Mouse (Mus musculus): Measurements from ENCODE around the gene Tet3. TPM values are rescaled to one million over a fixed set of nuclear protein-coding genes. Genes with fewer than 3 reads are reported as not detected.

Gene Tet3
- polyA plus RNA-seq, 1 experiment from 2014 or later, result 40.1 TPM

DNA sequence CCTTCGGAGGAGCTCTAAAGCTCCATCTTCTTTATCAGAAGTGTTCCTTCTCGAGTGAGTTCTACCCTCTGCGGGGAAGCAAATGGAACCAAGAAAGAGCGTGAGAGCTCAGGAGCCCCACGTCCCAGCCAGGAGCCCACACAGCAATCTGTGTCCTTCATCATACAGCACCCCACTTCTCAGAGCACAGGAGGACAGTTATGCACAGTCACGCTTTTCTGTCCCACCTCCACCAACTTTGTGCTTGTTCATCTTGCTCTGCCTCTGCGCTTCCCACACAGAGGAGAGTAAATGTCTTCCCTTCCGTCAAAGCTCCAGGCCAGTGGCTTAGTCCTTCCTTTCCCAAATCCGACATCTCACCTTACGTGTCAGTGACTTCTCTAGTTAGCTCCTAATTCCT is 40.2 kb upstream of the Tet3 start:
- no peak for DNase-seq (ENCODE audit: low spot score)
- WGBS, result 95% methylated on average over 10 of the region's 10 CpGs
- Histone ChIP-seq H3K4me2 (ENCODE audit: low read length) (no peak overlapping the region), H3K4me1 (replicated peaks; ENCODE audit: control insufficient read depth, insufficient read depth, low read length) (no peaks in the 10 kb centered on the region), H3K9ac (ENCODE audit: low read length) (no peak overlapping the region), H3K27me3 (replicated peaks; ENCODE audit: control insufficient read depth, insufficient read depth, low read length) (no peaks in the 10 kb centered on the region), H3K9me3 (ENCODE audit: control insufficient read depth, low read length) (no peaks in the 10 kb centered on the region), H3K4me3 (ENCODE audit: low read depth, low read length) (no peak overlapping the region), H3K27ac (ENCODE audit: low read depth) (no peak overlapping the region), H3K36me3 (ENCODE audit: control insufficient read depth, insufficient read depth, low read length) (peaks cover 24% of the 10 kb centered on the region)
- ATAC-seq (replicated peaks; ENCODE audit: low FRiP score, low TSS enrichment, low read depth), result no peak

DNA sequence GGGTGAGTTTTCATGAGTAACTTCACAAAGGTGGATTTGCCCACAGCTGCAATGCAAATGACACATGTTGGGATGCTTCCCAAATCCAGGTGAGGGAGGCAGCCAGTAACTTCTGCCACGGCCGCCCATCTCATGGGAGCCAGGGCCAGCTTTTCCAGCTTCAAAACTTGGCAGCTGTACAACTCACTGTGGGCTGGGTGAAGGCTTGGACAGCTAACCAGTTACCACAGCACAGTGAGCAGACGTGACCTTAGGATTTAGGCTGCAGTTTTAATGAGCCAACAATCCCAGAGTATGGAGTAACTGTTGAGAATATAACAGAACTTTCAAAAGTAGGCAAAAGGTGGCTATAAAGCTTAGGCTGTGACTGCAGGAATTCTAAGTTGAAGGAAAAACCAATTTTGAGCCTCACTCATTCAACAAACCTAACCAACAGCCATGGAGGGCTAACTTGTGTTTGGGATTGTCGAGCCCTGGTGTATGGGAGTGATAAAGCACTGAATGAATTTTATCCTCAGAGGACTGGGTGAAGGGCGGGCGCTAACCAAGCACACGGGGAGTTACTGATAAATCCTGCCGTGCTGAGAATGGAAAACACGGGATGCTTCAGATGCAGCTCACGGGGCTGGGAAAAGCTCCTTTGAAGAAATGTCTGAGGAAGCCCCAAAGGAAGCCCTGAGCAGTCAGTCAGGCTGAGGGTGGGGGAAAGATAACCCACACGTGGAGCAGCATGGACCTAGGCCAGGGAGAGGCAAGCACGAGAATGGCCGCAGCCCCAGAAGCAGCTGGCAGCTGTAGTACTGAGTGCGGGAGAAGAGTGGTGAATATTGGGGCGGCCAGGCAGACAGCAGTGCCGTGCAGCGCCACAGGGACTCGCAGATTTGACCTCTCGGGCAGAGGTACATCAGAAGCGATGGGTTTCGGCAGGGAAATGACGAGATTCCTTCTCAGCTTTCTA is 38.1 kb upstream of the Tet3 start:
- 86% methylated on average over 22 of the region's 22 CpGs for WGBS
- H3K9me3 ChIP-seq (ENCODE audit: control insufficient read depth, low read length), result no peaks in the 10 kb centered on the region

DNA sequence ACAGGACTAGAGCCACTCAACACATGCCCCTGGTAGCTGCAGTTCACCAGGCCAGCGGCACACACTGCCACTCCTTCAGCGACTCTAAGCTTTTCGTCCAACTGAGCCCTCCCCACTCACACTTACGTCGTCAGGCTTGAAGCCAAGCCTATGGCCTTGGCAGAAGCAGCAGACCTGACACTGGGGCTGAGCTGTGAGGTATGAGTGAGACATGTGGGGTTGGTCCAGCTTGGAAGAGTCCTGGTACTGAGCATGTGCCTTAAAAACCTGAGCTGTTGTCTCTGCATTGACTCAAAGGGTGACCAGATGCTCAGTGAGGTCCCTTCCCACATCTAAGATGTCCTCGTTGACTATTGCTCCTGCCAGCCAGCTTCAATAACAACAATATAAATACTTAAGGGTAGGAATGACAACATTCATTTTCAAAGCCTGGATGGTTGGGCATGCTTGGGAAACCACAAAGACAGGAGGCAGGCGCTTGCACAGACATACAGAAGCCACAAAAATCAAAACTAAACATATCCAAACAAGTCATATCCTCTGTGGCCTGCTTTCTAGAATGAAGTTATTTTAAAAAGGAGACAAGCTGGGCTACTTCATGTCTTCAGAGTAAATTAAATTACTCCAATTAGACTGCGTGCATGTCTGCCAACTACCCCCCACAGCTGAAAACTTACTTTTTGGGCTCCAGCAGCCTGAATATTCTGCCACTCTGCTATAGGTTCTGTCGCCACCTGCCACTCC is 37.3 kb upstream of the Tet3 start:
- Histone ChIP-seq H3K27ac (ENCODE audit: low read depth) (no peak overlapping the region), H3K9me3 (ENCODE audit: control insufficient read depth, low read length) (no peaks in the 10 kb centered on the region), H3K9ac (ENCODE audit: low read length) (no peak overlapping the region), H3K27me3 (replicated peaks; ENCODE audit: control insufficient read depth, insufficient read depth, low read length) (no peaks in the 10 kb centered on the region), H3K4me2 (ENCODE audit: low read length) (no peak overlapping the region), H3K36me3 (ENCODE audit: control insufficient read depth, insufficient read depth, low read length) (peaks cover 36% of the 10 kb centered on the region), H3K4me1 (replicated peaks; ENCODE audit: control insufficient read depth, insufficient read depth, low read length) (no peaks in the 10 kb centered on the region), H3K4me3 (ENCODE audit: low read depth, low read length) (no peak overlapping the region)
- ATAC-seq (replicated peaks; ENCODE audit: low FRiP score, low TSS enrichment, low read depth) (no peak), DNase-seq (ENCODE audit: low spot score) (no peak)
- 91% methylated on average over 9 of the region's 9 CpGs for WGBS

More for the DNA sequence above, 38.1 kb upstream of the Tet3 start:
- ATAC-seq (replicated peaks; ENCODE audit: low FRiP score, low TSS enrichment, low read depth) (no peak), DNase-seq (ENCODE audit: low spot score) (no peak)
- Histone ChIP-seq H3K4me3 (ENCODE audit: low read depth, low read length) (no peak overlapping the region), H3K4me2 (ENCODE audit: low read length) (no peak overlapping the region), H3K4me1 (replicated peaks; ENCODE audit: control insufficient read depth, insufficient read depth, low read length) (no peaks in the 10 kb centered on the region), H3K27me3 (replicated peaks; ENCODE audit: control insufficient read depth, insufficient read depth, low read length) (no peaks in the 10 kb centered on the region), H3K9ac (ENCODE audit: low read length) (no peak overlapping the region), H3K36me3 (ENCODE audit: control insufficient read depth, insufficient read depth, low read length) (peaks cover 36% of the 10 kb centered on the region), H3K27ac (ENCODE audit: low read depth) (no peak overlapping the region)

DNA sequence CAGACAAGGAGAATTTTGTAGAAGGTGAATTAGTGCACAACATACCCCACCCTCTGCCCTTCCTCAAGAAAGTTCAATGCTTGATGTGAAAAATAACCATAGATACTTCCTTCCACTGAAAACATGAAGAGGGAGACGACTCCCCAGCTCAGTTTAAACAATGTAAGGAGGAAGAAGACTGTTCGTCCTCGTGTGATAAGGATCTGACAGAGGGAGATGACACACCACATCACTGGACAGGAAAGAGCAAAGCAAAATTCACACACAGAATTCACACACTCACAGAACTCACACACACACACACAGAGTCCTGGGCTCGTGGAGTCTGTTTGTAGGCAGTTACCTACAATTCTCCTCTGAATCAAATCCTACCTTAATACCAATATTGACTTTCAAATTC is 31.7 kb upstream of the Tet3 start:
- 56% methylated on average over 4 of the region's 4 CpGs for WGBS
- H3K27me3 ChIP-seq (replicated peaks; ENCODE audit: control insufficient read depth, insufficient read depth, low read length), result no peaks in the 10 kb centered on the region
- no peak overlapping the region for H3K9ac ChIP-seq (ENCODE audit: low read length)
- H3K4me1 ChIP-seq (replicated peaks; ENCODE audit: control insufficient read depth, insufficient read depth, low read length), result no peaks in the 10 kb centered on the region
- H3K36me3 ChIP-seq (ENCODE audit: control insufficient read depth, insufficient read depth, low read length), result peaks cover 70% of the 10 kb centered on the region
- H3K9me3 ChIP-seq (ENCODE audit: control insufficient read depth, low read length), result no peaks in the 10 kb centered on the region
- H3K4me2 ChIP-seq (ENCODE audit: low read length), result no peak overlapping the region
- H3K4me3 ChIP-seq (ENCODE audit: low read depth, low read length), result no peak overlapping the region
- no peak overlapping the region for H3K27ac ChIP-seq (ENCODE audit: low read depth)
- DNase-seq (ENCODE audit: low spot score) (no peak), ATAC-seq (replicated peaks; ENCODE audit: low FRiP score, low TSS enrichment, low read depth) (no peak)

DNA sequence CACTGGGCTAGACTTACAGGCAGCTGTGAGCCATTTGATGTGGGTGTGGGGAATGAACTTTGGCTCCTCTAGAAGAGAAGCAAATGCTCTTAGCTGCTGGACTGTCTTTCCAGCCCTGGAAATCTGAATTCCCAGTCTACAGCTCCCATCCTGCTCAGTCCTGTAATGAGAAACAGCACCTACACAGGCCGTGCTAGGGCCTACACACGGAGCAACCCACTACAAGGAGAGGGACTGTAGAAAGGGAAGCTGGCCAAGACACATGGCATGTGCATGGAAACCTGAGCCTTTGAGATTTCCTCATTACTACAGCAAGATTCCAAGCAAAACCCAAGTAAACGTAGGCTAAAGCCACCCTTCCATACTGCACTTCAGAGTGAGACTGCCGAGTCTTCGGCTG is 29.3 kb upstream of the Tet3 start:
- peaks cover 68% of the 10 kb centered on the region for H3K36me3 ChIP-seq (ENCODE audit: control insufficient read depth, insufficient read depth, low read length)
- no peak overlapping the region for H3K4me2 ChIP-seq (ENCODE audit: low read length)
- H3K4me3 ChIP-seq (ENCODE audit: low read depth, low read length), result no peak overlapping the region
- no peaks in the 10 kb centered on the region for H3K4me1 ChIP-seq (replicated peaks; ENCODE audit: control insufficient read depth, insufficient read depth, low read length)
- ATAC-seq (replicated peaks; ENCODE audit: low FRiP score, low TSS enrichment, low read depth), result no peak
- no peak for DNase-seq (ENCODE audit: low spot score)
- H3K9me3 ChIP-seq (ENCODE audit: control insufficient read depth, low read length), result no peaks in the 10 kb centered on the region
- no peak overlapping the region for H3K9ac ChIP-seq (ENCODE audit: low read length)
- no peaks in the 10 kb centered on the region for H3K27me3 ChIP-seq (replicated peaks; ENCODE audit: control insufficient read depth, insufficient read depth, low read length)
- H3K27ac ChIP-seq (ENCODE audit: low read depth), result no peak overlapping the region
- 92% methylated on average over 5 of the region's 5 CpGs for WGBS

DNA sequence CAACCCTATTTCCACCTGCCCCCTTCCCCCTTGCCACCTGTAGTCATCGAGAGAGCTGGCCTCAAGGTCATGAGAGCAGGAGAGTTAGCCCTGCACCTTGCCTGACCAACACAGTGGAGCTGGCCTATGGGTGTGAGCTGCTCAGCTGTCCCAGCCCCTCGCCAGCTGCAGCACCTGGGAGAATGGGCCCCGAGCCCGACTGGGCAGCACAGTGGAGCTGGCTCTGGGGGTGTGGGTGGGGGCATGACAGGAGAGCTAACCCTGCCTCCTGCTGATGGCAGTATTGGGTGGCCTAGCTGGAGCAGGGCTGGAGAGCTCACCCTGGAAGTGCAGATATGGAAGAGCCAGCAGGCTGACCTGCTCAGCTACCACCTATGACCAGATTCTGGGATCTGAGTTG is 28.4 kb upstream of the Tet3 start:
- no peak for DNase-seq (ENCODE audit: low spot score)
- 88% methylated on average over 4 of the region's 4 CpGs for WGBS
- Histone ChIP-seq H3K36me3 (ENCODE audit: control insufficient read depth, insufficient read depth, low read length) (peaks cover 67% of the 10 kb centered on the region), H3K9ac (ENCODE audit: low read length) (no peak overlapping the region), H3K4me3 (ENCODE audit: low read depth, low read length) (no peak overlapping the region), H3K4me2 (ENCODE audit: low read length) (no peak overlapping the region), H3K4me1 (replicated peaks; ENCODE audit: control insufficient read depth, insufficient read depth, low read length) (no peaks in the 10 kb centered on the region), H3K27me3 (replicated peaks; ENCODE audit: control insufficient read depth, insufficient read depth, low read length) (no peaks in the 10 kb centered on the region), H3K27ac (ENCODE audit: low read depth) (no peak overlapping the region), H3K9me3 (ENCODE audit: control insufficient read depth, low read length) (no peaks in the 10 kb centered on the region)
- no peak for ATAC-seq (replicated peaks; ENCODE audit: low FRiP score, low TSS enrichment, low read depth)

DNA sequence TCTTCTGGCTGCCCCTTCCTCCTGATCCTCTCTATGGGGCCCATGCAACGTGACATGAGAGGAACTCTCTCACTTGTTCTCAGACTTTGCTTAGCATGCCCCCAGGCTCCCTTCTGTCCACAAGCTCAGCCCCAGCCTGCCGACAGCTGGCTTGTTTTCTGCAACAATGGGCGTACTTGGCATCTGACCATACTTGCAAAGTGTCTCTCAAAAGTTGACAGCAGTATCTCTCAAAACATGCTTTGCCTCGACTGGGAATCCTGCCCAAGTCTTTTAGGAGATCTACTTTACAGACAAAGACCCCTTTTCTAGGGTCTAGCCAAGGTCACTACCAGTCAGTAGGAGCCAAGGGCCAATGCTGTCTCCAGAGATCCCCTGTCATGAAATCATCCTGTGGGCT is 27.0 kb upstream of the Tet3 start:
- Histone ChIP-seq H3K9ac (ENCODE audit: low read length) (no peak overlapping the region), H3K4me3 (ENCODE audit: low read depth, low read length) (no peak overlapping the region), H3K27me3 (replicated peaks; ENCODE audit: control insufficient read depth, insufficient read depth, low read length) (no peaks in the 10 kb centered on the region), H3K4me1 (replicated peaks; ENCODE audit: control insufficient read depth, insufficient read depth, low read length) (no peaks in the 10 kb centered on the region), H3K36me3 (ENCODE audit: control insufficient read depth, insufficient read depth, low read length) (peaks cover 76% of the 10 kb centered on the region), H3K9me3 (ENCODE audit: control insufficient read depth, low read length) (no peaks in the 10 kb centered on the region), H3K27ac (ENCODE audit: low read depth) (no peak overlapping the region), H3K4me2 (ENCODE audit: low read length) (no peak overlapping the region)
- ATAC-seq (replicated peaks; ENCODE audit: low FRiP score, low TSS enrichment, low read depth) (no peak), DNase-seq (ENCODE audit: low spot score) (no peak)
- WGBS, result 71% methylated on average over 4 of the region's 4 CpGs

DNA sequence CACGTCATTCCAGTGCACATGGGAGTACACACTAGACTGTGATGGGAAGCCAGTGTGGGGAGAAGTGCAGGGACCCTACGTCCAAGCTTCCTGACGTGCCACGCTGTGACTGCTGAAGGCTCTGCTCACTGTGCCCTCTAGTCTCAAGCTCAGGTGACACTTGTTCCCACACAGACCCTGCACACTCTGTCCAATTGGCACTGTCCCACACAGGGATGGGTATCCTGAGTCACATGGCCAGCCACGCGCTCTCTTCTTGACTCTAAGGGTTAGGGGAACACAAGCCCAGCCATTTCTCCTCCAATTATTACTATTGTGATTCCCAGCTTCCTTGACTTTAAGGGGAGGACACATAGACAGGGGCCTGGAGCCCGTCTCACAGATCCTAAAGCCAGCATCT is 24.9 kb upstream of the Tet3 start:
- H3K27me3 ChIP-seq (replicated peaks; ENCODE audit: control insufficient read depth, insufficient read depth, low read length), result no peaks in the 10 kb centered on the region
- ATAC-seq (replicated peaks; ENCODE audit: low FRiP score, low TSS enrichment, low read depth) (no peak), DNase-seq (ENCODE audit: low spot score) (no peak)
- 90% methylated on average over 7 of the region's 7 CpGs for WGBS
- H3K9me3 ChIP-seq (ENCODE audit: control insufficient read depth, low read length), result no peaks in the 10 kb centered on the region
- H3K36me3 ChIP-seq (ENCODE audit: control insufficient read depth, insufficient read depth, low read length), result peaks cover 76% of the 10 kb centered on the region
- no peak overlapping the region for H3K27ac ChIP-seq (ENCODE audit: low read depth)
- H3K4me2 ChIP-seq (ENCODE audit: low read length), result no peak overlapping the region
- no peak overlapping the region for H3K4me3 ChIP-seq (ENCODE audit: low read depth, low read length)
- H3K4me1 ChIP-seq (replicated peaks; ENCODE audit: control insufficient read depth, insufficient read depth, low read length), result no peaks in the 10 kb centered on the region
- no peak overlapping the region for H3K9ac ChIP-seq (ENCODE audit: low read length)

Data from intestine, embryonic 14.5 days (tissue).